Mouse (Mus musculus) left cerebral cortex, adult 8-10 months (tissue): ENCODE results near the gene Eps8. TPM values are rescaled to one million over a fixed set of nuclear protein-coding genes. Genes with fewer than 3 reads are reported as not detected.

ENCODE experiments used
- DNase-seq, 2 experiments: peaks; one replicate each; pipeline ENCODE4 v3.0.0; 2022; ENCODE audit warnings: low spot score in 2 of 2
- total RNA-seq, 4 experiments: library from RNA; stranded (reverse); gene quantifications; 2 replicates each; pipeline ENCODE4 v1.2.4; 2022

Eps8 gene
- total RNA-seq, result 10 to 100 TPM; 26.7 to 32.0 (median 30.2) TPM

- no peak for DNase-seq
Observed at GRCm38 (mm10) chr6:137654776-137655175, at the start of gene Eps8. TSS of gene Eps8 (minus strand) at chr6:137654876.

GRCm38 (mm10) chr6:137703431-137703830 lies 48.8 kb upstream of the Eps8 start:
- DNase-seq, result no peak

GRCm38 (mm10) chr6:137702918-137703317 lies 48.2 kb upstream of the Eps8 start:
- no peak for DNase-seq

- no peak for DNase-seq
Observed at GRCm38 (mm10) chr6:137702186-137702585, 47.5 kb upstream of the Eps8 start.

GRCm38 (mm10) chr6:137699434-137699833 lies 44.8 kb upstream of the Eps8 start:
- no peak for DNase-seq

- DNase-seq, result no peak
Observed at GRCm38 (mm10) chr6:137696445-137697204, 41.9 kb upstream of the Eps8 start.

- no peak for DNase-seq
Observed at GRCm38 (mm10) chr6:137695046-137695445, 40.4 kb upstream of the Eps8 start.

- DNase-seq, result no peak
Observed at GRCm38 (mm10) chr6:137694310-137694709, 39.6 kb upstream of the Eps8 start.

GRCm38 (mm10) chr6:137690550-137691119 lies 36.0 kb upstream of the Eps8 start:
- DNase-seq, result no peak

GRCm38 (mm10) chr6:137688506-137689105 lies 33.9 kb upstream of the Eps8 start:
- DNase-seq, result no peak

- no peak for DNase-seq
Observed at GRCm38 (mm10) chr6:137688079-137688478, 33.4 kb upstream of the Eps8 start.

- DNase-seq, result no peak
Observed at GRCm38 (mm10) chr6:137687667-137688066, 33.0 kb upstream of the Eps8 start.

- no peak for DNase-seq
Observed at GRCm38 (mm10) chr6:137682629-137683028, 28.0 kb upstream of the Eps8 start.

GRCm38 (mm10) chr6:137681000-137681399 lies 26.3 kb upstream of the Eps8 start:
- no peak for DNase-seq

GRCm38 (mm10) chr6:137676581-137676980 lies 21.9 kb upstream of the Eps8 start:
- DNase-seq, result no peak

GRCm38 (mm10) chr6:137675556-137675955 lies 20.9 kb upstream of the Eps8 start:
- DNase-seq, result no peak

GRCm38 (mm10) chr6:137673301-137673700 lies 18.6 kb upstream of the Eps8 start:
- DNase-seq, result no peak

GRCm38 (mm10) chr6:137671561-137671960 lies 16.9 kb upstream of the Eps8 start:
- DNase-seq, result no peak

GRCm38 (mm10) chr6:137670820-137671219 lies 16.1 kb upstream of the Eps8 start:
- DNase-seq, result no peak

GRCm38 (mm10) chr6:137669876-137670275 lies 15.2 kb upstream of the Eps8 start:
- DNase-seq, result no peak

GRCm38 (mm10) chr6:137669433-137669832 lies 14.8 kb upstream of the Eps8 start:
- no peak for DNase-seq

- DNase-seq, result no peak
Observed at GRCm38 (mm10) chr6:137668331-137668730, 13.7 kb upstream of the Eps8 start.

GRCm38 (mm10) chr6:137667665-137668064 lies 13.0 kb upstream of the Eps8 start:
- DNase-seq, result no peak
